Mouse (Mus musculus) left cerebral cortex, adult 11 months (tissue): ENCODE measurements around the gene Ppbp.
"Not testable (repeated sequence)": the region's sequence is repeated elsewhere in the genome, so short reads cannot be mapped to it uniquely, and the experiment has no call there.

ENCODE experiments used
- DNase-seq: peaks from one replicate; pipeline ENCODE4 v3.0.0; 2022; ENCODE audit warnings: low spot score

The Ppbp gene

DNA sequence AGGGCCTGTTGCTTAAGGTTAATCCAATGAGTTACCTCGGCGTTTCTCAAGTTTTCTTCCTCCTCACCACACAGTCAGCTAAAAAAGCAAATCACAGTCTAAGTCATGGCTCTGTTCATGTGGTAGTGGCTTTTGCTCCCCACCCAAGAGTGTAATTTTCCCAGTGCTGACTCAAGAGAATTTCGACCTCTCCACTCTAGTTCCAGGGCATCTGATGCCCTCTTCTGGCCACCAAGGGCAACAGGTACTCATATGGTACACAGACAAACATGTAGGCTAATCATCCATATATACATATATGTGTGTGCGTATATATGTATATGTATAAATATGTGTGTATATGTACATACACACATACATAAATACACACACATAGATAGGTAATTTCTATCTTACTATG is 19.8 kb downstream of the Ppbp start:
- no peak for DNase-seq

DNA sequence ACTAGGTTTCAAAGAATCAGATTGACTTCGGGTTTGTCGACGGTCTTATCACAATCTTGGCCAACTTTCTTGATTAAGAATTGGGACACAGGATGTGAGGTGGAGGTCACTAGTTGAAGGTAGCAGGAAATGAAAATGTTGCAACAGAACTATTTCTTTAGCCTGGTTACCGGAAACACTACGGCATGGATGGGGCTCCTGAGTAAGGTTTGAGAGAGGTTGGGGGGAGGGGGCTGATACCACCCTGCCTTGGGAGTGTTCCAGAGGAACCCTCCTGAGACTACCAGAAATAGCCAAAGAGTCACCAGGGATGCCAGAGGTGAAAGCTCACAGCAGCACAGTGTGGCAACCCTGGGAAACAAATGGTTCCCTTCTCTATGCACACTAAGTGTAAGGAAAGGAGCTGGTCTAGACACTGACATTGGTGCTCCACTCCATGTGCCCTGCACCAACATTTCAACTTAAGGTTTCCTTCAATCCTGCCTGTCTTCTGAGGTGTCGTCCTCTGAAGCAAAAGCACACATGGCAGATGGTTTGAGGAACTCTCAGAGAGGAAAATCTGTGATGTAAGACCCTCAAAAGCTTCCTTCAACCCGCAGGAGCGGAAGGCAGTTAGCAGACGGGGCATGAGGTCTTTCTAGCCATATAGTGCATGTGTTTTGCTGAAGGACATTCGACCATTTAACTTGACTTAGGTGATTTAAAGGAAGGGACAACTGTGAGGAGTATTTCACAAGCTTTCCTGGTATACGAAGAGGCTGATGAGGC is 21.2 kb downstream of the Ppbp start:
- DNase-seq = no peak

DNA sequence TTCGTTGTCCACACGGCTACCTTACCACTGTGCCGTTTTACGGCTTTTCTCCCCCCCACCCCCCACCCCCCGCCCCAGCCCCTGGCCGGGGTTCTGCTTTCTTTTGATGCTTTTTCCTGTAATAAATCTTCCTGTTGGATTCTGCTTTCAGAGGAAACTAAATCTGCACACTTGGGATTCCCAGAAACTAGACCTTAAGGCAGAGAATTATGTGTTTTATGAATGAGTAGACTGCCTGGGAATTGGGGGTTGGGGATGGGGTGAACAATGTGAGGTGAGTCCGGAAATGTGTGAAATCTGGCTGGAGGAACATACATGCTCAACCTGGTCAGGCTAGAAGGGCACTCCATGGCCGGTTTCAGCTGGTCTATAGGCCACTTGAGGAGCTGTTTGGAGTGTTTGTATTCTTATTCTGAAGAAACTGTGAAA is 21.8 kb downstream of the Ppbp start:
- no peak for DNase-seq

DNA sequence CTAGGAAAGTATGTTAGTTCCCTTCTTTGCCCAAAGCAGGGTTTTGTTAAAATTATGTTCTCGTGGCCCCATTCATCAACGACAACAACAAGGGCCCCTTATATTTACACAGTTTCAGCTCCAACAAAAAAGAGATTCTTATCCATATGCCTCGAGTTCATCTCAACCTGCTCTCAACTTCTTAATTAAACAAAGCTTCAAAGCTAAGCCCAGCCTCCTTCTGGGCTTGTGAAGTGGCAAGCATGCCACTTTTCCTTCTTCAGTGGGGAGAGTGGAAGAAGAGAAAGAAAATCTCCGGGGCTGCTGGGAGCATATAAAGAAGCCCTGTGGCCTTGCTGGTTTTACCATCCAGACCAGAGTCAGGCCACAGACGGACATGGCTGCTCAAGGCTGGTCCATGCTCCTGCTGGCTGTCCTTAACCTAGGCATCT is 25.9 kb downstream of the Ppbp start, which contains the start of gene Cxcl15:
Gene Cxcl15 (plus strand): TSS at position 340 of the 431 bp plus-strand sequence.
- no peak for DNase-seq

DNA sequence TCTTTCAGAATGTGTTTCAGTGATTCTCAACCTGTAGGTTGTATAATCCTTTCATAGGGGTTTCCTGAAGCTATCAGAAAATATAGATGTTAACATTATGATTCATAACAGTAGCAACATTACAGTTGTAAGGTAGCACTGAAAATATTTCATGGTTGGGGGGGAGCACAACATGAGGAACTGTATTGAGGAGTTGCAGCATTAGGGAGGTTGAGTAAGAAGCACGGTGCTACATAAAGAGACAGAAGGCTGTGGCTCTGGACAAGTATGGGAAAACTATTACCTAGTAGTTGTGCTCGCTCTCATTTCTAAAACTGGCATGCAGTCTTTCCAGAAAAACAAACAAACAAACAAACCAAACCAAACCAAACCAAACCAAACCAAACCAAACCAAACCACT is 27.1 kb downstream of the Ppbp start:
- DNase-seq = not testable (repeated sequence)

DNA sequence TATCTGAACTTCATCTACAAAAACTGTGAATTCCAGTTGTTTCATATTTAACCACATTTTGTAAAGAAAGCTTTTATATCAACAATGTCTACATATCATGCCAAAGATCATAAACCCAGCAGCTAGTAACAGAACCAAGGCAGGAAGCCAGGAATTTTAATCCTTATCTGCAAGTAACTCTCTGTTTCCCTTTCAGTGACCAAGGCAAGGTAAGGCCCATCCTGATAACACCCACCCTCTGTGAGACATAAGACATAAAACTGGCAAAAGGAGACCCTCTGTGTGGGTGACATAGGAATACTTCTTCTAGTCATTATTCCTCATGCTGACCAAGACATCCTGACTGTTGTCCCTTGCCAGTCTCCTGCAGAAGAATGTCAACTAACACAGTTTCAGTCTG is 36.3 kb downstream of the Ppbp start:
- DNase-seq = no peak

DNA sequence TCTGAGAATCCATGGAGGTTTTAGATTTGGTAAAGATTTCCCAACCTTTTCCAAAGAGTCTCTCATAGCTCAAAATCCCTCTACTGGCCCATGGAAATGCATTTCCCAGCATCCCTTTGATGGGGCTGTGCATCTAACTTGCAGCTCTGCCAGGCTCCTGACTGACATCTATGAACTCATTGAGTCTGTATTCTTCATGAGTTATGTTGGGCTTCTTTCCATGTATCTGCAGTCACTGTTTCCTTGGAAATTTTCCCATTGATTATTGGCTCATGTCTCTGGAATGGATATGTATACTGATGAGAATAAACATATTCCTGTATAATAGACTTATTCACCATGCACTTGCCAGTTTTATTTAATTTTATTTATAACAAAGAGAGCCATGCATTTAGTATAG is 37.7 kb downstream of the Ppbp start:
- DNase-seq = no peak

DNA sequence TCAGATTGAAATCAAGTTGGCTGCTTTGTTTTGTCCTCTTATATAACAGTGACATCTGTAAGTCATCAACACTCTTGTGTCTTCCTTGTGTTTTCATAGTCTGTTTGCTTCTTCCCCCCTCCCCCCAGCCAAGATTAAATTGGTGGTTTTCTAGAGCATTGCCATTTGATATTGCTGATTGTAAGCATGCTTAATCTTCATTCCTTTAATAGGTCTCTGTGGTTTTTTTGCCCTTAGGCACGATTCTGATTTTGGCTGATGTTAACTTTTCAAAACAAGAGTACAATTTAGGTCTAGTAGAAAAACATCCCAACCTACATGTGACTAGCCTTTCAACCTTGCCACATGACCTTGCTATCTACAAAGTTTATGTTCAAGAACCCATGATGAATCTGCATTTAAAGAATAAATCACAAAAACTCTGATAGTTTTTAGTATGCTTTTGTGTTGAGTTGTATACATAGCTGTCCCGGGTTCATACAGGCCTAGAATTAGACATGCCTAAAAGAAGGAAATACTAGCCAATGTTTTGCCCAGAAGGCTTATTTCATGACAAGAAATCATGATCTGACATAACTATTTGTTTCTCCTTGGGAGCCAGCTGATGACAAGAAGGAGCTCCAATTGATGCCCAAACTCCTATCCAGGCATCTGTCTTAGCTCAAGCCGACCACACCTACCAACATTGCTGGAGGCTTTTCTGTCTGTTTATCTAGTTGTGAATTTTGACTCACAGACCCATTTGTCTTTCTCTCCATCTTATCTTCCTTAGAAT is 39.0 kb downstream of the Ppbp start:
- DNase-seq = no peak
